Mouse (Mus musculus): ENCODE results near the gene Rbfox3. TPM values are rescaled to one million over a fixed set of nuclear protein-coding genes. Genes with fewer than 3 reads are reported as not detected.

The Rbfox3 gene
- total and polyA plus RNA-seq, 2 experiments from 2014 or later: 60.3 to 73.3 TPM

- Histone ChIP-seq H3K27ac (ENCODE audit: low read depth, low read length) (peak overlapping the region; percentile 65; the same call in 1 of the 2 replicates), H3K9ac (replicated peaks; ENCODE audit: low read length, poor library complexity, severe bottlenecking) (no peak overlapping the region), H3K27me3 (ENCODE audit: insufficient read depth, low read length) (no peaks in the 10 kb centered on the region), H3K4me3 (ENCODE audit: low read depth, low read length) (no peak overlapping the region), H3K4me2 (ENCODE audit: low read depth, low read length, poor library complexity, severe bottlenecking) (no peak overlapping the region), H3K36me3 (ENCODE audit: insufficient read depth, low read length) (0 out of 2 replicates have a peak, but pooled peaks cover 2% of the 10 kb centered on the region), H3K4me1 (ENCODE audit: insufficient read depth, low read length) (peaks cover 7% of the 10 kb centered on the region; the same call in 1 of the 2 replicates), H3K9me3 (ENCODE audit: low read length) (no peaks in the 10 kb centered on the region)
- no peak for DNase-seq (ENCODE audit: low spot score)
- WGBS: 62% methylated on average over 5 of the region's 5 CpGs
- no peak for ATAC-seq (ENCODE audit: low FRiP score)
- TF ChIP-seq CTCF (IDR thresholded peaks at IDR 0.05): no peak
Observed at GRCm38 (mm10) chr11:118815118-118815517, 96.3 kb downstream of the Rbfox3 start.

DNA sequence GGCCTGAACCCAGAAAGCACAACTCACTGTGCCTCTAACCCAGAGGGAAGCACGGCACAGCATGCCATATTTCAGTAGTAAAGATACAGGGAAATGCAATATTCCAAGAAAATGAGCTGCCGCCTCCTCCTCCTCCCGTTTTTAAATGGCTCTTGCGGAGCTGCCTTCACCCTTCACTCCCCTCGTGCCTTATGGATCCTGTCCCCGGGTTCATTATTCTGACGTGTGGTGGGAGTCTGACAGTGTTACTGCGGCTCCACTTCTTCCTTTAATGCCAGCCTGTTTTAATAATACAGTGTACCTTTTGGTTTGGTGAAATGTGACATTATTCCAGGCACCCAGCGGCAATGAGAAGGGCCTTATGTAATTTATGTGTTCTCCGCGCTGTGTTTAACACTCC, 97.5 kb downstream of the Rbfox3 start:
- Histone ChIP-seq H3K27ac (ENCODE audit: low read depth, low read length) (peak overlapping the region; percentile 65), H3K27me3 (ENCODE audit: insufficient read depth, low read length) (no peaks in the 10 kb centered on the region), H3K4me2 (ENCODE audit: low read depth, low read length, poor library complexity, severe bottlenecking) (no peak overlapping the region), H3K9me3 (ENCODE audit: low read length) (no peaks in the 10 kb centered on the region), H3K4me1 (ENCODE audit: insufficient read depth, low read length) (peaks cover 7% of the 10 kb centered on the region; the same call in 1 of the 2 replicates), H3K4me3 (ENCODE audit: low read depth, low read length) (no peak overlapping the region), H3K36me3 (ENCODE audit: insufficient read depth, low read length) (0 out of 2 replicates have a peak, but pooled peaks cover 2% of the 10 kb centered on the region), H3K9ac (replicated peaks; ENCODE audit: low read length, poor library complexity, severe bottlenecking) (0 out of 2 replicates have a peak overlapping the region, but pooled peaks have one; percentile 19)
- 44% methylated on average over 11 of the region's 11 CpGs for WGBS
- DNase-seq (ENCODE audit: low spot score): no peak
- no peak for ATAC-seq (ENCODE audit: low FRiP score)
- no peak for TF ChIP-seq CTCF (IDR thresholded peaks at IDR 0.05)

GRCm38 (mm10) chr11:118811404-118811803, 100.0 kb downstream of the Rbfox3 start:
- H3K9ac ChIP-seq (replicated peaks; ENCODE audit: low read length, poor library complexity, severe bottlenecking): no peak overlapping the region
- no peaks in the 10 kb centered on the region for H3K9me3 ChIP-seq (ENCODE audit: low read length)
- ATAC-seq (ENCODE audit: low FRiP score) (no peak), DNase-seq (ENCODE audit: low spot score) (no peak)
- no peak overlapping the region for H3K27ac ChIP-seq (ENCODE audit: low read depth, low read length)
- peaks cover 7% of the 10 kb centered on the region; the same call in 1 of the 2 replicates for H3K4me1 ChIP-seq (ENCODE audit: insufficient read depth, low read length)
- 97% methylated on average over 7 of the region's 7 CpGs for WGBS
- no peaks in the 10 kb centered on the region for H3K27me3 ChIP-seq (ENCODE audit: insufficient read depth, low read length)
- H3K4me2 ChIP-seq (ENCODE audit: low read depth, low read length, poor library complexity, severe bottlenecking): no peak overlapping the region
- TF ChIP-seq CTCF (IDR thresholded peaks at IDR 0.05): no peak
- H3K36me3 ChIP-seq (ENCODE audit: insufficient read depth, low read length): 0 out of 2 replicates have a peak, but pooled peaks cover 2% of the 10 kb centered on the region
- H3K4me3 ChIP-seq (ENCODE audit: low read depth, low read length): no peak overlapping the region

DNA sequence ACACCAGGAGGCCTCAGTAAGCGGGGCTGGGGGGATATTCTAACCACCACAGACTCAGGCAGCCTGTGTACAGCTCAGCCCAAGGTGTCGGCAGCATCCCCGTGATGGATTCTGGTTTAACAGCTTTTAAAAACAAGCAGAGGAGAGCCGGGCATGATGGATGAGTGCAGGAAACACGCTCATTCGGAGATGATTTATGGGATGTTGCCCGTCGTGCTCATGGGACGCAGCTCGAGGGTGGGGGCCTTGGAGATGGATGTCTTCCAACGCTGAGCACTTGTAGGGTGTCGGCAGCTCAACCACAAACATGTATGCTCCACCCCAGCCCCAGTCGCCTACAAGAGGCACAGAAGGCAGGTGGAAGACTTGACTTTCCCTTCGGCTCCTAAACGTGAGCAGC, 103.9 kb downstream of the Rbfox3 start:
- no peak overlapping the region for H3K27ac ChIP-seq (ENCODE audit: low read depth, low read length)

DNA sequence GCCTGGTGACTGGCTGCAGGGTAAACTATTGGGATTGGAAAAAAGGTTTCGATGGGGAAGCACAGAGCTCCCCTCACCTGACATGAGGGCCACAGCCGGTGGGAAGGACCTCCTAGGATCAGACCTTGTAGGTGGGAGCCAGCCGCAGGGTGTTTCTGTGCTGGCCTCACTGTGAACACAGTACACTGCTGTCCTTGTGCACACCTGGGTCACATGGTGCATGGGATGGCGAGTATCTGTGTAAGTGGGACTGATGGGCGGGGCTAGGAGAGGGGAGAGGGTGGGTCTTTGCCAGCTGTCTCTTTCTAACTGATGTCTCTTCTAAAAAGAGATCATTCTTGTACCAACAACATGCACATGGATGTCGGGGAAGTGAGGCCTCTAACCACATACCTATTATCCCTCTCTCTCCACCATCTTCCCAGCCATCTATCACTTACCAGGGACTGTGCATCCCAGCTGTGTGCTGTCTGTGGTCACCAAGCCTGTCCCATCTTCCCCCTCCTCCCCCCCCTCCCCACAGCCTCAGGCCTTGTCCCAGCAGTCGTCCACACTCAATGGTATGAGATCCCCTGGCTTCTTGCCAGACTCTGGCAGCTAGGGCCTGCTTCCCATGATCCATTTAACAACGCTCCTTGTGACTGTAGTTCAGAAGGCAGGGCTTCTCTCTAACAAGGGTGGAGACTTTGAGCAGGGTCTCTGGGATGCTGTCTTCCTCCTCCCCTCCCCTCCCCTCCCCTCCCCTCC, 116.4 kb downstream of the Rbfox3 start:
- DNase-seq (ENCODE audit: low spot score) (peak; percentile 83), ATAC-seq (ENCODE audit: low FRiP score) (0 out of 2 replicates have a peak, but pooled peaks have one; percentile 17)
- Histone ChIP-seq H3K27me3 (ENCODE audit: insufficient read depth, low read length) (no peaks in the 10 kb centered on the region), H3K27ac (ENCODE audit: low read depth, low read length) (peak overlapping the region; percentile 87; the same call in 1 of the 2 replicates), H3K4me3 (ENCODE audit: low read depth, low read length) (no peak overlapping the region), H3K4me1 (ENCODE audit: insufficient read depth, low read length) (peaks cover 42% of the 10 kb centered on the region), H3K9me3 (ENCODE audit: low read length) (no peaks in the 10 kb centered on the region), H3K9ac (replicated peaks; ENCODE audit: low read length, poor library complexity, severe bottlenecking) (no peak overlapping the region), H3K36me3 (ENCODE audit: insufficient read depth, low read length) (no peaks in the 10 kb centered on the region), H3K4me2 (ENCODE audit: low read depth, low read length, poor library complexity, severe bottlenecking) (no peak overlapping the region)
- WGBS: 54% methylated on average over 8 of the region's 8 CpGs
- TF ChIP-seq CTCF (IDR thresholded peaks at IDR 0.05): no peak

More for the DNA sequence above, 103.9 kb downstream of the Rbfox3 start:
- Histone ChIP-seq H3K4me3 (ENCODE audit: low read depth, low read length) (no peak overlapping the region), H3K27me3 (ENCODE audit: insufficient read depth, low read length) (no peaks in the 10 kb centered on the region), H3K9me3 (ENCODE audit: low read length) (no peaks in the 10 kb centered on the region), H3K4me1 (ENCODE audit: insufficient read depth, low read length) (no peaks in the 10 kb centered on the region), H3K36me3 (ENCODE audit: insufficient read depth, low read length) (0 out of 2 replicates have a peak, but pooled peaks cover 4% of the 10 kb centered on the region), H3K4me2 (ENCODE audit: low read depth, low read length, poor library complexity, severe bottlenecking) (no peak overlapping the region), H3K9ac (replicated peaks; ENCODE audit: low read length, poor library complexity, severe bottlenecking) (no peak overlapping the region)
- DNase-seq (ENCODE audit: low spot score): no peak
- WGBS: 86% methylated on average over 15 of the region's 15 CpGs
- TF ChIP-seq CTCF (IDR thresholded peaks at IDR 0.05): no peak
- ATAC-seq (ENCODE audit: low FRiP score): no peak

- Histone ChIP-seq H3K27ac (ENCODE audit: low read depth, low read length) (peak overlapping the region; percentile 87), H3K4me2 (ENCODE audit: low read depth, low read length, poor library complexity, severe bottlenecking) (no peak overlapping the region), H3K4me1 (ENCODE audit: insufficient read depth, low read length) (peaks cover 42% of the 10 kb centered on the region), H3K36me3 (ENCODE audit: insufficient read depth, low read length) (no peaks in the 10 kb centered on the region), H3K9me3 (ENCODE audit: low read length) (no peaks in the 10 kb centered on the region), H3K4me3 (ENCODE audit: low read depth, low read length) (no peak overlapping the region), H3K27me3 (ENCODE audit: insufficient read depth, low read length) (no peaks in the 10 kb centered on the region), H3K9ac (replicated peaks; ENCODE audit: low read length, poor library complexity, severe bottlenecking) (peak overlapping the region; percentile 37; the same call in 1 of the 2 replicates)
- peak; percentile 14; the same call in 1 of the 2 replicates for ATAC-seq (ENCODE audit: low FRiP score)
- TF ChIP-seq CTCF (IDR thresholded peaks at IDR 0.05): no peak
- WGBS: 25% methylated on average over 16 of the region's 16 CpGs
- DNase-seq (ENCODE audit: low spot score): peak; percentile 73
Observed at GRCm38 (mm10) chr11:118793639-118794021, 117.8 kb downstream of the Rbfox3 start.
